Comparison of ENCODE assay signal across 8 mouse cellular contexts in the genomic region with DNA sequence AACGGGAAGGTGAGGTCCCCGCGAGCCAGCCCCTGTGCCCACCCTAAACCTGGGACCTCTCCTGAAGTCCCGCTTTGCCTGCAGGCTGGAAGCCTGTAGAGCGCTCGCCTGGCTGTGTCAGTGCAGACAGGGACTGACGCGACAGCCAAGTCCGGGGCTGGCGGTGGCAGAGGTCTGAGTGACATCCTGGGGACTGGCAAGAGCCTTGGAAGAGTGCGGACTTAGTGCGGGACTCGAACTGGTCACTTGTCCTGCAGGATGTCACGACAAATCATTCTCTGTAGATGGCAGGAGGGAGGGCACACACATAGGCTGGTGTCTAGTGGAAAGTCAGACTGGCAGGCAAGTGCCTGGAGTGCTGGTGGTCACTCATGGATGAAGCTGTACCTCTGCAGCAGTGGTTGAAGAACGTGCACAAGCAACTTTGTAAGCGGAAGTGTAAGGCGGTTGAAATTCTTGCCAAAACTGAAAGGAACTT. TPM values are rescaled to one million over a fixed set of nuclear protein-coding genes. Genes with fewer than 3 reads are reported as not detected.
DNase-seq lines count a peak whose midpoint lies in the region.

No protein-coding gene starts in this region.

- H3K79me2 ChIP-seq in macrophage (ENCODE audit: inconsistent target), result peaks cover 42% of the 10 kb centered on the region

- WGBS in embryonic facial prominence, embryonic 10.5 days, result 3% methylated on average over 17 of the region's 17 CpGs
- WGBS in macrophage (ENCODE audit: missing documents), result 2% methylated on average over 17 of the region's 17 CpGs

- peaks cover 11% of the 10 kb centered on the region for H3K4me1 ChIP-seq in embryonic facial prominence, embryonic 10.5 days

- DNase-seq in gastrocnemius, postnatal 25 days, result peak; percentile 22
- no peak for DNase-seq in gastrocnemius, adult 18-20 months (ENCODE audit: low spot score)
- DNase-seq in CD4-positive, CD25-positive, alpha-beta regulatory T cell, adult 2 months (ENCODE audit: low read depth, low spot score), result peak; percentile 59
- DNase-seq in embryonic facial prominence, embryonic 10.5 days (ENCODE audit: low spot score), result no peak
- DNase-seq in induced T-regulatory cell, adult 2 months (ENCODE audit: low read depth), result peak; percentile 68
- DNase-seq in urinary bladder, postnatal 25 days (ENCODE audit: low spot score), result no peak
- DNase-seq in right cerebral cortex, postnatal 10 days (ENCODE audit: low spot score in 2 of 2), result no peak

- no peaks in the 10 kb centered on the region for H3K27me3 ChIP-seq in embryonic facial prominence, embryonic 10.5 days (replicated peaks; ENCODE audit: low read depth, poor library complexity, severe bottlenecking)

- peak overlapping the region; percentile 86 for H3K27ac ChIP-seq in embryonic facial prominence, embryonic 10.5 days (replicated peaks)
- peak overlapping the region; percentile 48 for H3K27ac ChIP-seq in macrophage

- H3K9me3 ChIP-seq in embryonic facial prominence, embryonic 10.5 days, result no peaks in the 10 kb centered on the region

- peaks cover 33% of the 10 kb centered on the region for H3K36me3 ChIP-seq in embryonic facial prominence, embryonic 10.5 days (replicated peaks)
- peaks cover 6% of the 10 kb centered on the region; the same call in 1 of the 2 replicates for H3K36me3 ChIP-seq in macrophage (ENCODE audit: inconsistent target)

- H3K4me3 ChIP-seq in embryonic facial prominence, embryonic 10.5 days, result peak overlapping the region; percentile 95
- peak overlapping the region; percentile 81 for H3K4me3 ChIP-seq in macrophage (ENCODE audit: inconsistent target)

RNA-seq across cellular contexts. Expression of a gene that starts 0.5 kb away (rescaled TPM):
- 10 to 100 TPM; 19.1 to 23.7 TPM for total RNA-seq in gastrocnemius, postnatal 25 days (2021)
- total RNA-seq in gastrocnemius, adult 18-20 months (2021), result 10 to 100 TPM; 20.8 to 22.3 TPM
- 94.6 and 95.9 TPM in 2 replicates for polyA plus RNA-seq in embryonic facial prominence, embryonic 10.5 days (2016; fragmentation: Nextera tagmentation; extraction: Ambion mirVana)
- 10 to 100 TPM in 23 of 26 experiments, 1 to 10 TPM in 3; 4.4 to 58.4 (median 29.3) TPM for total RNA-seq in macrophage (2018; cell fraction: chromatin; rRNA removed)
- total RNA-seq in macrophage (2018; cell fraction: cytosol; rRNA removed), result 10 to 100 TPM; 13.4 to 22.9 (median 20.4) TPM
- 10 to 100 TPM in 24 of 26 experiments, 1 to 10 TPM in 2; 5.7 to 39.0 (median 23.6) TPM for total RNA-seq in macrophage (2018; cell fraction: nucleus; rRNA removed)
- 18.4 to 28.4 TPM (median 28.4 TPM) in 3 replicates for polyA plus RNA-seq in macrophage (2018)

Comparison
In these comparisons a context has a peak if more than half of its experiments do, and no peak if none do; other contexts are left out.
1. DNase-seq: peak in gastrocnemius, postnatal 25 days (single experiment), CD4-positive, CD25-positive, alpha-beta regulatory T cell, adult 2 months (single experiment) and induced T-regulatory cell, adult 2 months (single experiment); none in gastrocnemius, adult 18-20 months (single experiment), embryonic facial prominence, embryonic 10.5 days (single experiment), urinary bladder, postnatal 25 days (single experiment) and right cerebral cortex, postnatal 10 days (0 of 2).